ENCODE assay signal across 7 mouse cellular contexts in genomic region chr5:149079018-149079757, GRCm38 (mm10).
DNase-seq lines count a peak whose midpoint lies in the region; ATAC-seq lines count a peak whose summit lies in the region.

No protein-coding gene starts in this region.

- ATAC-seq in activated CD4-positive, CD25-positive, alpha-beta regulatory T cell, adult 4 months: no peak

- intact Hi-C loops in left cerebral cortex, postnatal 36 days (cut with DNase I): no loop called here

- peak; percentile 20 to 44 for DNase-seq in urinary bladder, adult 18-20 months (ENCODE audit: low spot score in 2 of 2)
- no peak for DNase-seq in urinary bladder, postnatal 4 days (ENCODE audit: low spot score in 2 of 2)
- peak; percentile 88 for DNase-seq in fibroblast of lung, adult 2 months (ENCODE audit: low read depth)
- DNase-seq in left cerebral cortex, postnatal 36 days (ENCODE audit: low spot score in 2 of 2): peak; percentile 24 to 35
- peak; percentile 21 for DNase-seq in neural tube, embryonic 10.5 days (ENCODE audit: extremely low spot score, low spot score)
- no peak for DNase-seq in cerebellum, adult 11-12 months

Comparison
In these comparisons a context has a peak if more than half of its experiments do, and no peak if none do; other contexts are left out.
1. DNase-seq: peak in urinary bladder, adult 18-20 months (2 of 2), fibroblast of lung, adult 2 months (single experiment), left cerebral cortex, postnatal 36 days (2 of 2) and neural tube, embryonic 10.5 days (single experiment); none in urinary bladder, postnatal 4 days (0 of 2) and cerebellum, adult 11-12 months (single experiment).